Mouse (Mus musculus) embryo, embryonic 11 days (tissue): Measurements from ENCODE around the gene Cacng7.

ENCODE experiments used
- DNase-seq: peaks from one replicate; pipeline ENCODE4 v3.0.0-alpha.2; 2015

The Cacng7 gene

GRCm38 (mm10) chr7:3303276-3303781 lies 29.4 kb upstream of the Cacng7 start:
- DNase-seq = peak; percentile 65

GRCm38 (mm10) chr7:3303789-3304188 lies 29.0 kb upstream of the Cacng7 start:
- DNase-seq = peak; percentile 22

GRCm38 (mm10) chr7:3304298-3304697 lies 28.5 kb upstream of the Cacng7 start:
- DNase-seq = peak; percentile 28

- no peak for DNase-seq
Measured at GRCm38 (mm10) chr7:3306400-3306799, 26.4 kb upstream of the Cacng7 start.

GRCm38 (mm10) chr7:3308646-3309045 lies 24.1 kb upstream of the Cacng7 start:
- DNase-seq = no peak

GRCm38 (mm10) chr7:3310233-3310632 lies 22.5 kb upstream of the Cacng7 start:
- no peak for DNase-seq

GRCm38 (mm10) chr7:3313571-3313970 lies 19.2 kb upstream of the Cacng7 start:
- no peak for DNase-seq

- DNase-seq = no peak
Measured at GRCm38 (mm10) chr7:3314121-3314520, 18.6 kb upstream of the Cacng7 start.

GRCm38 (mm10) chr7:3317704-3318103 lies 15.1 kb upstream of the Cacng7 start:
- no peak for DNase-seq

- no peak for DNase-seq
Measured at GRCm38 (mm10) chr7:3320856-3321255, 11.9 kb upstream of the Cacng7 start.

- DNase-seq = no peak
Measured at GRCm38 (mm10) chr7:3323826-3324225, 8.9 kb upstream of the Cacng7 start.

- DNase-seq = peak; percentile 49
Measured at GRCm38 (mm10) chr7:3327961-3328360, 4.8 kb upstream of the Cacng7 start.

GRCm38 (mm10) chr7:3329776-3330546 lies 2.8 kb upstream of the Cacng7 start:
- DNase-seq = peak; percentile 70

GRCm38 (mm10) chr7:3331171-3331570 lies 1.6 kb upstream of the Cacng7 start:
- no peak for DNase-seq

- peak; percentile 93 for DNase-seq
Measured at GRCm38 (mm10) chr7:3331581-3332223, 1.1 kb upstream of the Cacng7 start.

GRCm38 (mm10) chr7:3332224-3332615 lies 535 bp upstream of the Cacng7 start:
- DNase-seq = no peak

- peak; percentile 51 for DNase-seq
Measured at GRCm38 (mm10) chr7:3333542-3333941, 787 bp downstream of the Cacng7 start.

GRCm38 (mm10) chr7:3336412-3336811 lies 3.7 kb downstream of the Cacng7 start:
- no peak for DNase-seq

GRCm38 (mm10) chr7:3338286-3338935 lies 5.7 kb downstream of the Cacng7 start:
- no peak for DNase-seq

GRCm38 (mm10) chr7:3339010-3339409 lies 6.3 kb downstream of the Cacng7 start:
- no peak for DNase-seq

GRCm38 (mm10) chr7:3343861-3344260 lies 11.1 kb downstream of the Cacng7 start:
- no peak for DNase-seq

GRCm38 (mm10) chr7:3345301-3345700 lies 12.5 kb downstream of the Cacng7 start:
- DNase-seq = no peak

- DNase-seq = no peak
Measured at GRCm38 (mm10) chr7:3347366-3348287, 14.9 kb downstream of the Cacng7 start.
